Comparison of ENCODE assay signal across 8 mouse cellular contexts in the genomic region with DNA sequence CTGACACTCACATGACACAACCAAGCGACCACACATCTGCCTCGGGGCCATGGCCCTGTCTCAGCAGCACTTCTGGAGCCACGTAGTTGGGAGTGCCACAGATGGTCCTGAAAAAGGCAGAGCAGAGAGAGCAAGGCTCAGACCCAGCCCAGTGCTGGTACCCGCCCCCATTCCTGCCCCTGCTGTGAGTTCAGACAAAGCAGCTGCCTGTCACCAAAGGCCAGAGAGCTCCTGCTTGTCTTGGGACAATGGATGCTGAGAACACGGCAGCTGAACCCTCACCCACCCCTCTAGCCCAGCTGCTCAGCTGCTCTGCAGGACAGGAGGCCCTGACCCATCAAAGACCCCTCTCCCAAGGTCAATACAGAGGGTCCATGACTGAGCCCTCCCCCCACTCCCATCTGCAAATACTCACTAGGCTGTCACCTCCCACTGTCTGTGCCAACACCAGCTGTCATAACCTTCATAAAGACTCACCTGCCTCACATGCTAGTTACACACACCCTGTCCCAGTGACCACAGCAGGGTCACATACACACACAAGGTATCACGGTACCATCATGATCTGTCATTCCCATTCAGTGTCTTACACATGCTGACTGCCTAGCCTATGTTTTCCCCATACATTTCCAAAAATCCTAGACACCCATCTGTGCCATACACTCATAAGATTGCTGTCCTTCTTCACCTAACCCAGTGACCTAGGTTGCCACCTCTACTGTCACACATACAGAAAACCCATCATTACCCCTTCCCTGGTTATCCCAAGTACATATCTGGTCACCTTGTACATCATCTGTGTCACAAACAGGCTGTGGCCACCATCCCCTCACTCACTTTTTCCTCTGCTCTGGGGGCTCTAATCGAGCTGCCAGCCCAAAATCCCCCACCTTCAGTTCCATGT. TPM values are rescaled to one million over a fixed set of nuclear protein-coding genes. Genes with fewer than 3 reads are reported as not detected.
DNase-seq lines count a peak whose midpoint lies in the region; ATAC-seq and TF ChIP-seq lines count a peak whose summit lies in the region.

No protein-coding gene starts in this region.

- DNase-seq in cerebellum, adult 9-10 months, result peak; percentile 52
- peak; percentile 65 for DNase-seq in lung, postnatal 10 days
- no peak for DNase-seq in testis, postnatal 14 days (ENCODE audit: low spot score)
- no peak for DNase-seq in frontal cortex, postnatal 36 days (ENCODE audit: low spot score in 2 of 2)
- DNase-seq in spleen, adult 18-20 months, result no peak

- H3ac ChIP-seq in C2C12 (ENCODE audit: control insufficient read depth, insufficient read length, low read depth), result peak overlapping the region; percentile 97

- no peaks in the 10 kb centered on the region for H3K9me3 ChIP-seq in forebrain, embryonic 13.5 days (replicated peaks)

- peak overlapping the region; percentile 44 for H3K27ac ChIP-seq in forebrain, embryonic 13.5 days

- TF ChIP-seq CTCF in C2C12 (IDR thresholded peaks at IDR 0.05; ENCODE audit: control insufficient read depth, insufficient read depth, insufficient read length), result no peak

- peak overlapping the region; percentile 92 for H3K4me2 ChIP-seq in forebrain, embryonic 13.5 days

- peaks cover 37% of the 10 kb centered on the region for H3K36me3 ChIP-seq in C2C12 (ENCODE audit: control insufficient read depth, insufficient read depth)
- H3K36me3 ChIP-seq in forebrain, embryonic 13.5 days (ENCODE audit: poor library complexity, severe bottlenecking), result peaks cover 27% of the 10 kb centered on the region

- peaks cover 29% of the 10 kb centered on the region for H3K4me1 ChIP-seq in forebrain, embryonic 13.5 days

- ATAC-seq in cerebellum, adult (ENCODE audit: insufficient number of reproducible peaks, low FRiP score, low TSS enrichment), result no peak
- ATAC-seq in forebrain, embryonic 13.5 days, result peak; percentile 29; the same call in 1 of the 2 replicates

- WGBS in forebrain, embryonic 13.5 days, result 7% methylated on average over 7 of the region's 7 CpGs

- peak overlapping the region; percentile 77 for H3K9ac ChIP-seq in forebrain, embryonic 13.5 days

- H3K27me3 ChIP-seq in C2C12 (ENCODE audit: control insufficient read depth, insufficient read depth, insufficient read length), result no peaks in the 10 kb centered on the region
- peaks cover 23% of the 10 kb centered on the region; the same call in 1 of the 2 replicates for H3K27me3 ChIP-seq in forebrain, embryonic 13.5 days

- H3K79me3 ChIP-seq in C2C12 (ENCODE audit: low read depth), result peaks cover 13% of the 10 kb centered on the region

- H3K4me3 ChIP-seq in C2C12 (ENCODE audit: insufficient read depth, poor library complexity, severe bottlenecking), result peak overlapping the region; percentile 75
- H3K4me3 ChIP-seq in forebrain, embryonic 13.5 days, result peak overlapping the region; percentile 69

- H3K79me2 ChIP-seq in C2C12 (ENCODE audit: control insufficient read depth, insufficient read depth), result peaks cover 25% of the 10 kb centered on the region

TF ChIP-seq in C2C12, 6 proteins besides CTCF, POLR2A, EP300 and RAD21:
- TF ChIP-seq MYOD1 (IDR thresholded peaks at IDR 0.05; ENCODE audit: control insufficient read depth, insufficient read length, low read depth) (peak; percentile 30), USF1 (IDR thresholded peaks at IDR 0.05; ENCODE audit: low read depth) (no peak)

RNA-seq across cellular contexts. Expression of a gene that starts 1.6 kb away (rescaled TPM):
- polyA plus RNA-seq in C2C12 (2012; fragmentation: generic; extraction: Trizol), result 15.2 TPM
- polyA plus RNA-seq in forebrain, embryonic 13.5 days (2015; fragmentation: Nextera tagmentation; extraction: Ambion mirVana), result 11.4 and 12.0 TPM in 2 replicates

RNA-seq across cellular contexts. Expression of a gene that starts 5.5 kb away (rescaled TPM):
- polyA plus RNA-seq in C2C12 (2012; fragmentation: generic; extraction: Trizol), result 0.12 TPM
- polyA plus RNA-seq in forebrain, embryonic 13.5 days (2015; fragmentation: Nextera tagmentation; extraction: Ambion mirVana), result 0.40 TPM in 1 of 2 replicates, not detected in the other

RNA-seq across cellular contexts. Expression of a gene that starts 6.6 kb away (rescaled TPM):
- 23.7 TPM for polyA plus RNA-seq in C2C12 (2012; fragmentation: generic; extraction: Trizol)
- 3.1 and 3.9 TPM in 2 replicates for polyA plus RNA-seq in forebrain, embryonic 13.5 days (2015; fragmentation: Nextera tagmentation; extraction: Ambion mirVana)

RNA-seq across cellular contexts. Expression of a gene that starts 23.9 kb away (rescaled TPM):
- polyA plus RNA-seq in C2C12 (2012; fragmentation: generic; extraction: Trizol), result 3,482 TPM
- 667 and 710 TPM in 2 replicates for polyA plus RNA-seq in forebrain, embryonic 13.5 days (2015; fragmentation: Nextera tagmentation; extraction: Ambion mirVana)

RNA-seq across cellular contexts. Expression of a gene that starts 36.3 kb away (rescaled TPM):
- polyA plus RNA-seq in C2C12 (2012; fragmentation: generic; extraction: Trizol), result 0.20 TPM
- 4.0 and 5.8 TPM in 2 replicates for polyA plus RNA-seq in forebrain, embryonic 13.5 days (2015; fragmentation: Nextera tagmentation; extraction: Ambion mirVana)

Comparison
In these comparisons a context has a peak if more than half of its experiments do, and no peak if none do; other contexts are left out.
1. DNase-seq: peak in cerebellum, adult 9-10 months (single experiment) and lung, postnatal 10 days (single experiment); none in testis, postnatal 14 days (single experiment), frontal cortex, postnatal 36 days (0 of 2) and spleen, adult 18-20 months (0 of 2).